Mouse (Mus musculus) embryonic facial prominence, embryonic 12.5 days (tissue): ENCODE data around the gene Gm49369. TPM values are rescaled to one million over a fixed set of nuclear protein-coding genes. Genes with fewer than 3 reads are reported as not detected.
"Not testable (repeated sequence)": the region's sequence is repeated elsewhere in the genome, so short reads cannot be mapped to it uniquely, and the experiment has no call there.

Source experiments
- ATAC-seq: fragments of 200-750 bp; cut with Nextera tagmentation; 2 replicates; pipeline ENCODE4 v1.8.0; 2017; ENCODE audit not compliant: insufficient number of reproducible peaks, insufficient read depth, low FRiP score, low TSS enrichment
- H3K27ac ChIP-seq: fragments of 300-500 bp; sonication (generic); 2 replicates; pipeline ENCODE4 v1.5.1; 2016; ENCODE audit warnings: mild to moderate bottlenecking
- H3K27me3 ChIP-seq: fragments of 300-500 bp; sonication (generic); 2 replicates; pipeline ENCODE4 v1.6.1; 2016; ENCODE audit warnings: mild to moderate bottlenecking, moderate library complexity
- H3K36me3 ChIP-seq: fragments of 300-500 bp; sonication (generic); 2 replicates; pipeline ENCODE4 v1.6.1; 2016; ENCODE audit warnings: mild to moderate bottlenecking
- H3K4me1 ChIP-seq: fragments of 300-500 bp; sonication (generic); 2 replicates; pipeline ENCODE4 v1.6.1; 2016
- H3K4me2 ChIP-seq: fragments of 300-500 bp; sonication (generic); replicated peaks from 2 replicates; pipeline ENCODE4 v1.6.1; 2016; ENCODE audit warnings: mild to moderate bottlenecking, moderate library complexity
- H3K4me3 ChIP-seq: fragments of 300-500 bp; sonication (generic); 2 replicates; pipeline ENCODE4 v1.5.1; 2016; ENCODE audit warnings: mild to moderate bottlenecking
- H3K9ac ChIP-seq: fragments of 300-500 bp; sonication (generic); 2 replicates; pipeline ENCODE4 v1.6.1; 2016; ENCODE audit warnings: mild to moderate bottlenecking, moderate library complexity
- H3K9me3 ChIP-seq: fragments of 300-500 bp; sonication (generic); 2 replicates; pipeline ENCODE4 v1.6.1; 2016; ENCODE audit warnings: mild to moderate bottlenecking, moderate library complexity
- WGBS: fragments of 180-500 bp; shearing (Covaris S2); methylation state at CpG from one replicate; pipeline ENCODE4 v1.1.7; 2016; 5-methylcytosine and 5-hydroxymethylcytosine counted together
- polyA plus RNA-seq: library from polyadenylated mRNA; unstranded; fragments of >200 nt; fragmentation: Nextera tagmentation; extraction: Ambion mirVana; gene quantifications from 2 replicates; pipeline ENCODE4 v1.2.1, GENCODE M21; 2016

Gm49369 gene
- polyA plus RNA-seq, 1 experiment from 2014 or later = not detected

- 83% methylated on average over 3 of the region's 3 CpGs for WGBS
- H3K36me3 ChIP-seq = no peaks in the 10 kb centered on the region
- no peaks in the 10 kb centered on the region for H3K27me3 ChIP-seq
- no peaks in the 10 kb centered on the region for H3K9me3 ChIP-seq
- no peaks in the 10 kb centered on the region for H3K4me1 ChIP-seq
- H3K4me2 ChIP-seq = no peak overlapping the region
- H3K9ac ChIP-seq = no peak overlapping the region
- no peak overlapping the region for H3K4me3 ChIP-seq
- no peak for ATAC-seq
- no peak overlapping the region for H3K27ac ChIP-seq
Observed at GRCm38 (mm10) chr7:142409603-142410002, 27.1 kb upstream of the Gm49369 start.

GRCm38 (mm10) chr7:142408686-142409085 is 26.2 kb upstream of the Gm49369 start:
- Histone ChIP-seq H3K9ac (no peak overlapping the region), H3K4me2 (no peak overlapping the region), H3K27me3 (no peaks in the 10 kb centered on the region), H3K9me3 (no peaks in the 10 kb centered on the region), H3K4me3 (no peak overlapping the region), H3K4me1 (no peaks in the 10 kb centered on the region), H3K27ac (no peak overlapping the region), H3K36me3 (no peaks in the 10 kb centered on the region)
- no peak for ATAC-seq
- 93% methylated on average over 8 of the region's 8 CpGs for WGBS

GRCm38 (mm10) chr7:142407935-142408334 is 25.5 kb upstream of the Gm49369 start:
- no peaks in the 10 kb centered on the region for H3K9me3 ChIP-seq
- no peak overlapping the region for H3K9ac ChIP-seq
- H3K27ac ChIP-seq = no peak overlapping the region
- H3K27me3 ChIP-seq = no peaks in the 10 kb centered on the region
- 71% methylated on average over 4 of the region's 4 CpGs for WGBS
- no peaks in the 10 kb centered on the region for H3K36me3 ChIP-seq
- H3K4me3 ChIP-seq = no peak overlapping the region
- no peaks in the 10 kb centered on the region for H3K4me1 ChIP-seq
- no peak overlapping the region for H3K4me2 ChIP-seq
- ATAC-seq = no peak

- not testable (repeated sequence) for H3K4me2 ChIP-seq, H3K4me3 ChIP-seq, H3K36me3 ChIP-seq, H3K9ac ChIP-seq, ATAC-seq, H3K9me3 ChIP-seq, H3K27me3 ChIP-seq, H3K27ac ChIP-seq
- WGBS = 88% methylated on average over 5 of the region's 5 CpGs
- H3K4me1 ChIP-seq = peaks cover 11% of the 10 kb centered on the region
Observed at GRCm38 (mm10) chr7:142405134-142405533, 22.7 kb upstream of the Gm49369 start.

- ATAC-seq = no peak
- no peak overlapping the region for H3K4me3 ChIP-seq
- H3K9ac ChIP-seq = no peak overlapping the region
- no peak overlapping the region for H3K4me2 ChIP-seq
- no peaks in the 10 kb centered on the region for H3K36me3 ChIP-seq
- no peaks in the 10 kb centered on the region for H3K9me3 ChIP-seq
- WGBS = 78% methylated on average over 4 of the region's 4 CpGs
- H3K4me1 ChIP-seq = peaks cover 11% of the 10 kb centered on the region
- no peaks in the 10 kb centered on the region for H3K27me3 ChIP-seq
- no peak overlapping the region for H3K27ac ChIP-seq
Observed at GRCm38 (mm10) chr7:142403591-142403990, 21.1 kb upstream of the Gm49369 start.

- Histone ChIP-seq H3K9ac (no peak overlapping the region), H3K27me3 (no peaks in the 10 kb centered on the region), H3K4me1 (peaks cover 11% of the 10 kb centered on the region), H3K27ac (0 out of 2 replicates have a peak overlapping the region, but pooled peaks have one; percentile 6), H3K4me2 (no peak overlapping the region), H3K4me3 (no peak overlapping the region), H3K36me3 (no peaks in the 10 kb centered on the region), H3K9me3 (no peaks in the 10 kb centered on the region)
- ATAC-seq = peak; percentile 73; the same call in 1 of the 2 replicates
- WGBS = 41% methylated on average over 7 of the region's 7 CpGs
Observed at GRCm38 (mm10) chr7:142400750-142401142, 18.3 kb upstream of the Gm49369 start.

GRCm38 (mm10) chr7:142400112-142400749 is 17.8 kb upstream of the Gm49369 start:
- H3K9me3 ChIP-seq = no peaks in the 10 kb centered on the region
- no peak overlapping the region for H3K4me3 ChIP-seq
- H3K27ac ChIP-seq = 0 out of 2 replicates have a peak overlapping the region, but pooled peaks have one; percentile 6
- H3K9ac ChIP-seq = no peak overlapping the region
- H3K27me3 ChIP-seq = no peaks in the 10 kb centered on the region
- no peak overlapping the region for H3K4me2 ChIP-seq
- H3K36me3 ChIP-seq = no peaks in the 10 kb centered on the region
- peak; percentile 43; the same call in 1 of the 2 replicates for ATAC-seq
- WGBS = 65% methylated on average over 7 of the region's 7 CpGs
- H3K4me1 ChIP-seq = peaks cover 11% of the 10 kb centered on the region

GRCm38 (mm10) chr7:142399250-142399649 is 16.8 kb upstream of the Gm49369 start:
- Histone ChIP-seq H3K27me3 (no peaks in the 10 kb centered on the region), H3K27ac (no peak overlapping the region), H3K9ac (no peak overlapping the region), H3K9me3 (no peaks in the 10 kb centered on the region), H3K4me1 (peaks cover 11% of the 10 kb centered on the region), H3K4me3 (no peak overlapping the region), H3K4me2 (no peak overlapping the region), H3K36me3 (no peaks in the 10 kb centered on the region)
- 71% methylated on average over 1 of the region's 1 CpGs for WGBS
- ATAC-seq = no peak

- Histone ChIP-seq H3K27me3 (no peaks in the 10 kb centered on the region), H3K4me1 (peaks cover 11% of the 10 kb centered on the region), H3K9me3 (no peaks in the 10 kb centered on the region), H3K27ac (no peak overlapping the region), H3K36me3 (no peaks in the 10 kb centered on the region), H3K4me3 (no peak overlapping the region), H3K9ac (no peak overlapping the region), H3K4me2 (no peak overlapping the region)
- 36% methylated on average over 2 of the region's 2 CpGs for WGBS
- no peak for ATAC-seq
Observed at GRCm38 (mm10) chr7:142398052-142398451, 15.6 kb upstream of the Gm49369 start.

- no peaks in the 10 kb centered on the region for H3K27me3 ChIP-seq
- WGBS = 86% methylated on average over 1 of the region's 1 CpGs
- H3K36me3 ChIP-seq = no peaks in the 10 kb centered on the region
- no peaks in the 10 kb centered on the region for H3K9me3 ChIP-seq
- H3K4me1 ChIP-seq = peaks cover 11% of the 10 kb centered on the region
- ATAC-seq = no peak
- H3K27ac ChIP-seq = no peak overlapping the region
- H3K9ac ChIP-seq = no peak overlapping the region
- no peak overlapping the region for H3K4me2 ChIP-seq
- H3K4me3 ChIP-seq = no peak overlapping the region
Observed at GRCm38 (mm10) chr7:142396611-142397010, 14.1 kb upstream of the Gm49369 start.

GRCm38 (mm10) chr7:142395472-142395871 is 13.0 kb upstream of the Gm49369 start:
- Histone ChIP-seq H3K4me3 (no peak overlapping the region), H3K36me3 (no peaks in the 10 kb centered on the region), H3K4me2 (no peak overlapping the region), H3K27me3 (no peaks in the 10 kb centered on the region), H3K4me1 (peaks cover 3% of the 10 kb centered on the region; the same call in 1 of the 2 replicates), H3K9me3 (no peaks in the 10 kb centered on the region), H3K27ac (no peak overlapping the region), H3K9ac (no peak overlapping the region)
- no peak for ATAC-seq
- 86% methylated on average over 4 of the region's 4 CpGs for WGBS

GRCm38 (mm10) chr7:142394261-142395190 is 12.1 kb upstream of the Gm49369 start:
- no peak overlapping the region for H3K4me2 ChIP-seq
- H3K27me3 ChIP-seq = no peaks in the 10 kb centered on the region
- H3K36me3 ChIP-seq = no peaks in the 10 kb centered on the region
- no peak for ATAC-seq
- H3K4me3 ChIP-seq = no peak overlapping the region
- 69% methylated on average over 6 of the region's 6 CpGs for WGBS
- H3K9me3 ChIP-seq = no peaks in the 10 kb centered on the region
- H3K27ac ChIP-seq = no peak overlapping the region
- H3K9ac ChIP-seq = no peak overlapping the region
- no peaks in the 10 kb centered on the region for H3K4me1 ChIP-seq
